Mouse (Mus musculus): Measurements from ENCODE around the gene Alg12.

DNA sequence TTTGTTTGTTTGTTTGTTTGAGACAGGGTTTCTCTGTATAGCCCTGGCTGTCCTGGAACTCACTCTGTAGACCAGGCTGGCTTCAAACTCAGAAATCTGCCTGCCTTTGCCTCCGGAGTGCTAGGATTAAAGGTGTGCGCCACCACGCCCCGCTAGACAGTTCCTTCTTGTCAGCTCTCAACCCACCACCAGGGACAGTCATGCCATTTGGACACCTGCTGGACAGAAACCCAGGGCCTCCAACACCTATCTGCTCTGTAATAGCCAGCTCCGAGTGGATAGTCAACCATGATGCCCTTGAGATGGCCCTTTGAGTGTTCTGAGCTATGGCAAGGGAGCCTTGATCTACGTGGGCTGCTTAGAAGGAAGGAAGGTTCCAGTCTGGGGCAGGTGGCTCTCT lies 16.9 kb upstream of the Alg12 start:
- peak; percentile 31; the same call in 1 of the 2 replicates for TF ChIP-seq CTCF (conservative IDR thresholded peaks at IDR 0.05; ENCODE audit: insufficient read depth, insufficient read length, low read depth, low read length)
- TF ChIP-seq POLR2A (IDR thresholded peaks at IDR 0.05; ENCODE audit: low read depth, low read length): no peak

Measured in kidney, adult 2 months (tissue).